Mouse (Mus musculus) forelimb bud, embryonic 11.5 days (tissue): ENCODE measurements around the gene Scgb1b19.
"Not testable (repeated sequence)": the region's sequence is repeated elsewhere in the genome, so short reads cannot be mapped to it uniquely, and the experiment has no call there.

Source experiments
- DNase-seq: peaks from one replicate; pipeline ENCODE4 v3.0.0-alpha.2; 2012; ENCODE audit warnings: low read depth, low spot score

Gene Scgb1b19

DNA sequence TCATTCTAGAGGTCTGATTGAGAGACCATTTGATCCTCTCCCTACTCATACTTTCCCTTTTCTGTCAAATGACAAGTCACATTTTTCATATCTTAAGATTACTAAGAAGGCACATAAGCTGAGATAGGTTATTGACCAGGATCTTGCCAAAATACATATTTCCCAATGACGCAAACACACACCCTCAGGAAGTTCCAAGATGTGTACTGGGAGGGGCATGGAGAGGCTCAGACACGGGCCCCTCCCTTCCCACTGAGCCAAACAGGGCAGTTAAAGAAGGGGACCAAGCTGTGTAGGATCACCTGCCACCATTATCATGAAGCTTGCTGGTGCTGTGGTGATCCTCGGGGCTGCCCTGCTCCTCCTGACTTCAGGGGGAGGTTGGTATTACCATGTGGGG is at the start of gene Scgb1b19:
Gene Scgb1b19, plus strand, starts transcription at position 301 of the 400 bp plus-strand sequence.
- DNase-seq, result not testable (repeated sequence)

- DNase-seq, result not testable (repeated sequence)
Measured at GRCm38 (mm10) chr7:33280238-33280637, 6.9 kb upstream of the Scgb1b19 start, which contains the start of gene Scgb2b19. Gene Scgb2b19, minus strand, starts transcription at chr7:33280338.
